Mouse (Mus musculus) MEL (cell line): ENCODE results near the gene Nlgn1. TPM values are rescaled to one million over a fixed set of nuclear protein-coding genes. Genes with fewer than 3 reads are reported as not detected.

Source experiments
- DNase-seq: peaks from one replicate; pipeline ENCODE4 v3.0.0; 2011; ENCODE audit warnings: low read depth, low spot score
- H3K27ac ChIP-seq: 2 replicates; pipeline ENCODE4 v1.5.1; 2012; ENCODE audit warnings: low read depth, mild to moderate bottlenecking, control low read depth, low read length, moderate library complexity; ENCODE audit not compliant: control insufficient read depth
- H3K27me3 ChIP-seq, 2 experiments: fragments of 150-350 bp in 1 of 2; sonication (generic) in 1 of 2; 2 replicates each; pipeline ENCODE4 v1.6.1; 2012; ENCODE audit warnings: low read length in 2 of 2, mild to moderate bottlenecking in 2 of 2, improper control_type of control experiment in 1 of 2, moderate library complexity in 1 of 2; ENCODE audit not compliant: insufficient read depth in 2 of 2, control insufficient read depth in 1 of 2
- H3K36me3 ChIP-seq, 2 experiments: 2 replicates each; pipeline ENCODE4 v1.6.1; 2012 to 2014; ENCODE audit warnings: low read length in 2 of 2, improper control_type of control experiment in 1 of 2, inconsistent platforms in 1 of 2, mild to moderate bottlenecking in 1 of 2; ENCODE audit not compliant: insufficient read depth in 2 of 2, control insufficient read depth in 1 of 2
- H3K4me1 ChIP-seq, 2 experiments: fragments of 150-350 bp in 1 of 2; sonication (generic) in 1 of 2; 2 replicates each; pipeline ENCODE4 v1.6.1; 2012; ENCODE audit warnings: low read length in 2 of 2, improper control_type of control experiment in 1 of 2, mild to moderate bottlenecking in 1 of 2; ENCODE audit not compliant: insufficient read depth in 2 of 2, control insufficient read depth in 1 of 2
- H3K4me3 ChIP-seq, 2 experiments: fragments of 150-350 bp in 1 of 2; sonication (generic) in 1 of 2; 2 replicates each; pipeline ENCODE4 v1.5.1; 2012; ENCODE audit warnings: low read depth in 2 of 2, low read length in 2 of 2, mild to moderate bottlenecking in 2 of 2, moderate library complexity in 2 of 2, control low read depth in 1 of 2, improper control_type of control experiment in 1 of 2; ENCODE audit not compliant: control insufficient read depth in 1 of 2, insufficient read depth in 1 of 2
- H3K79me2 ChIP-seq: 2 replicates; pipeline ENCODE4 v1.6.1; 2012; ENCODE audit warnings: mild to moderate bottlenecking, low read length, moderate library complexity; ENCODE audit not compliant: control insufficient read depth, poor library complexity, insufficient read depth
- H3K9ac ChIP-seq: 2 replicates; pipeline ENCODE4 v1.6.1; 2012; ENCODE audit warnings: low read depth, mild to moderate bottlenecking, control low read depth, low read length, moderate library complexity; ENCODE audit not compliant: control insufficient read depth, poor library complexity, severe bottlenecking
- H3K9me3 ChIP-seq: fragments of 150-350 bp; sonication (generic); replicated peaks from 2 replicates; pipeline ENCODE4 v1.6.1; 2012; ENCODE audit warnings: mild to moderate bottlenecking, low read length, improper control_type of control experiment, moderate library complexity; ENCODE audit not compliant: insufficient read depth
- BHLHE40 ChIP-seq: IDR thresholded peaks from 2 replicates; pipeline ENCODE4 v1.6.1; 2012; ENCODE audit warnings: low read depth, mild to moderate bottlenecking, inconsistent platforms, low read length, improper control_type of control experiment, borderline replicate concordance
- CHD2 ChIP-seq: IDR thresholded peaks from 2 replicates; pipeline ENCODE4 v1.6.1; 2011; ENCODE audit warnings: low read length, improper control_type of control experiment
- EP300 ChIP-seq, 2 experiments: IDR thresholded peaks; 2 replicates each; pipeline ENCODE4 v1.6.1; 2011; ENCODE audit warnings: improper control_type of control experiment in 2 of 2, low read length in 2 of 2, low read depth in 1 of 2, mild to moderate bottlenecking in 1 of 2
- ETS1 ChIP-seq: IDR thresholded peaks from 2 replicates; pipeline ENCODE4 v1.6.1; 2012; ENCODE audit warnings: low read depth, mild to moderate bottlenecking, inconsistent platforms, low read length, improper control_type of control experiment, moderate library complexity
- GABPA ChIP-seq: IDR thresholded peaks from 2 replicates; pipeline ENCODE4 v1.6.1; 2012; ENCODE audit warnings: low read depth, mild to moderate bottlenecking, inconsistent platforms, low read length, improper control_type of control experiment, moderate library complexity
- GATA1 ChIP-seq: IDR thresholded peaks from 2 replicates; pipeline ENCODE4 v1.6.1; 2011; ENCODE audit warnings: low read depth, low read length, improper control_type of control experiment
- JUND ChIP-seq: IDR thresholded peaks from 2 replicates; pipeline ENCODE4 v1.6.1; 2011; ENCODE audit warnings: low read depth, mild to moderate bottlenecking, improper control_type of control experiment, low read length
- MAFK ChIP-seq: IDR thresholded peaks from 2 replicates; pipeline ENCODE4 v1.6.1; 2011; ENCODE audit warnings: low read depth, mild to moderate bottlenecking, low read length, improper control_type of control experiment, borderline replicate concordance
- MAX ChIP-seq: IDR thresholded peaks from 2 replicates; pipeline ENCODE4 v1.6.1; 2011; ENCODE audit warnings: low read length, improper control_type of control experiment
- MAZ ChIP-seq: IDR thresholded peaks from 2 replicates; pipeline ENCODE4 v1.6.1; 2012; ENCODE audit warnings: low read depth, mild to moderate bottlenecking, inconsistent platforms, low read length, improper control_type of control experiment
- MXI1 ChIP-seq: IDR thresholded peaks from 2 replicates; pipeline ENCODE4 v1.6.1; 2011; ENCODE audit warnings: mild to moderate bottlenecking, low read depth, low read length, improper control_type of control experiment
- NRF1 ChIP-seq: IDR thresholded peaks from 2 replicates; pipeline ENCODE4 v1.6.1; 2014; ENCODE audit warnings: low read depth, mild to moderate bottlenecking, inconsistent platforms, low read length, improper control_type of control experiment, moderate library complexity; ENCODE audit not compliant: poor library complexity, insufficient read depth, severe bottlenecking
- POLR2A ChIP-seq, 2 experiments: IDR thresholded peaks; 2 replicates each; pipeline ENCODE4 v1.6.1; 2011 to 2012; ENCODE audit warnings: low read length in 2 of 2, mild to moderate bottlenecking in 2 of 2, control low read depth in 1 of 2, improper control_type of control experiment in 1 of 2, low read depth in 1 of 2, moderate library complexity in 1 of 2; ENCODE audit not compliant: control insufficient read depth in 1 of 2, insufficient read depth in 1 of 2, poor library complexity in 1 of 2
- RCOR1 ChIP-seq: IDR thresholded peaks from 2 replicates; pipeline ENCODE4 v1.6.1; 2012; ENCODE audit warnings: low read depth, mild to moderate bottlenecking, inconsistent platforms, low read length, improper control_type of control experiment
- SIN3A ChIP-seq: IDR thresholded peaks from 2 replicates; pipeline ENCODE4 v1.6.1; 2012; ENCODE audit warnings: low read length, improper control_type of control experiment, inconsistent platforms
- SMC3 ChIP-seq: IDR thresholded peaks from 2 replicates; pipeline ENCODE4 v1.6.1; 2011; ENCODE audit warnings: low read depth, low read length, improper control_type of control experiment
- TAL1 ChIP-seq: IDR thresholded peaks from 2 replicates; pipeline ENCODE4 v1.6.1; 2012; ENCODE audit warnings: mild to moderate bottlenecking, inconsistent platforms, low read length, moderate library complexity, mixed read lengths
- TCF12 ChIP-seq: IDR thresholded peaks from 2 replicates; pipeline ENCODE4 v1.6.1; 2014; ENCODE audit warnings: low read depth, mild to moderate bottlenecking, inconsistent platforms, low read length, improper control_type of control experiment, moderate library complexity
- UBTF ChIP-seq: IDR thresholded peaks from 2 replicates; pipeline ENCODE4 v1.6.1; 2012; ENCODE audit warnings: low read depth, mild to moderate bottlenecking, inconsistent platforms, low read length, improper control_type of control experiment, moderate library complexity, borderline replicate concordance; ENCODE audit not compliant: insufficient read depth
- USF1 ChIP-seq: IDR thresholded peaks from 2 replicates; pipeline ENCODE4 v1.6.1; 2014; ENCODE audit warnings: low read depth, mild to moderate bottlenecking, inconsistent platforms, low read length, improper control_type of control experiment, moderate library complexity
- ZC3H11A ChIP-seq: IDR thresholded peaks from 2 replicates; pipeline ENCODE4 v1.6.1; 2012; ENCODE audit warnings: low read depth, mild to moderate bottlenecking, inconsistent platforms, low read length, improper control_type of control experiment
- polyA plus RNA-seq, 2 experiments: library from polyadenylated mRNA; stranded (reverse) in 1 of 2; unstranded in 1 of 2; fragments of >175 nt in 1 of 2; fragments of >200 nt in 1 of 2; gene quantifications; 2 replicates each; pipeline versions ENCODE4 v1.2.1 to v1.2.4; 2012; ENCODE audit warnings: low replicate concordance in 2 of 2, low read depth in 1 of 2; ENCODE audit not compliant: insufficient read length in 2 of 2, insufficient read depth in 1 of 2, missing spikeins in 1 of 2
- total RNA-seq: library from RNA; depleted of rRNA; stranded (reverse); fragments of 300-350 nt; gene quantifications from 2 replicates; pipeline ENCODE4 v1.2.3, GENCODE M21; 2012

Gene Nlgn1
- total and polyA plus RNA-seq, 3 experiments, result not detected

DNA sequence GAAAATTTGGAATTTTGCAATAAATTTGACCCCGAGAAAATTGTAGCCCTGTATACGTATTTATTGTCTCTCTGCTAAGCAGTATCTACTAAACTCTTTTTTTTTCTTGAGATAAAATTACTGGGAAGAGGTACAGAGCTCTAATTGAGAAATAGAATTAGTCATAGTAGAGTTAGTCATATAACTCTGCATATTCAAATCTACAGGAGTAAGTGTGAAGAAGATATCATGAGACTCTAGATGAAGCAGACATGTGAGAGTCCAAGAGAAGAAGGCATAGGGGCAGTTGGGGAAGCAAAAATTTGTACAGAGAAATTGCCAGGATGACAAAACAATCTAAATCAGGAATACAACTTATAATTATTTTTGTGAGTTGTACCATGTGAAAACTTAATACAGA lies 648.6 kb downstream of the Nlgn1 start (continued):
- TF ChIP-seq USF1, result no peak
- TF ChIP-seq UBTF, result no peak
- TF ChIP-seq, all 39 proteins: peak for 0

DNA sequence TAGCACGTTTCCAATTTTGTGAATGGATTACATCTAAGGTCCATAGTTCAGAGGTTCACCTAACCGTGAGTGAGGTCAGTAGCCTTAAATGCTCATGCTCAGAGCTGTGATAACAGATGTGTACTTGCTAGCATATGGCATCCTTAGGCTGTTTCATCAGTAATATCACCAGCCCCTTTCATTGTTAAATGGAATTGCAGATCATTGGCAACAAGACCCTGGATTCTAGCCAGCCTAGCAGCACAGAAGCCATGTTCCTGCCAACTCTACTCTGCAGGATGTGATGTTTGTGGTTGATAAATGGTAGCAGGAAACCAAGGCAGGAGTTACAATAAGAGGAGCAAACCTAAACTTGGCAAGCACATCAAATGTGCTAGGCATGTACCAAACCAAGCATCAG lies 652.9 kb downstream of the Nlgn1 start:
- peaks cover 0 to 15% of the 10 kb centered on the region in 2 experiments; a peak in 2 of 4 replicates for H3K36me3 ChIP-seq
- no peak for TF ChIP-seq USF1
- TF ChIP-seq RCOR1, result peak; percentile 32; the same call in 1 of the 2 replicates
- TF ChIP-seq ETS1, result peak; percentile 67
- no peak for TF ChIP-seq SMC3
- peak; percentile 51; the same call in 1 of the 2 replicates for TF ChIP-seq GATA1
- TF ChIP-seq NRF1, result 0 out of 2 replicates have a peak, but pooled peaks have one; percentile 13
- TF ChIP-seq ZC3H11A, result no peak
- TF ChIP-seq TAL1, result 0 out of 2 replicates have a peak, but pooled peaks have one; percentile 12
- TF ChIP-seq TCF12, result peak; percentile 89
- TF ChIP-seq MAX, result peak; percentile 52; the same call in 1 of the 2 replicates
- no peak for TF ChIP-seq MAZ
- TF ChIP-seq POLR2A (IDR thresholded peaks at IDR 0.05; ENCODE audit: control insufficient read depth in 1 of 2, insufficient read depth in 1 of 2, low read depth in 1 of 2, low read length in 2 of 2, poor library complexity in 1 of 2), result no peak
- peak; percentile 39; the same call in 1 of the 2 replicates for TF ChIP-seq SIN3A
- TF ChIP-seq MXI1, result peak; percentile 33; the same call in 1 of the 2 replicates
- no peak for TF ChIP-seq BHLHE40
- no peak for TF ChIP-seq GABPA
- peak; percentile 84 to 92 for TF ChIP-seq EP300 (IDR thresholded peaks at IDR 0.05; ENCODE audit: low read depth in 1 of 2, low read length in 2 of 2)
- no peak for TF ChIP-seq CHD2
- no peak for TF ChIP-seq JUND
- TF ChIP-seq MAFK, result no peak
- TF ChIP-seq, all 39 proteins: peak for 10
- Histone ChIP-seq H3K9ac (no peak overlapping the region), H3K27ac (no peak overlapping the region), H3K27me3 (no peaks in the 10 kb centered on the region), H3K4me3 (no peak overlapping the region), H3K9me3 (no peaks in the 10 kb centered on the region), H3K79me2 (no peaks in the 10 kb centered on the region), H3K4me1 (peaks cover 6 to 11% of the 10 kb centered on the region in 2 experiments)
- DNase-seq, result peak; percentile 84
